Mouse (Mus musculus): Measurements from ENCODE around the gene Helz.
A peak's percentile ranks its signal among the peaks of the same experiment; 100 is the strongest.

The Helz gene

DNA sequence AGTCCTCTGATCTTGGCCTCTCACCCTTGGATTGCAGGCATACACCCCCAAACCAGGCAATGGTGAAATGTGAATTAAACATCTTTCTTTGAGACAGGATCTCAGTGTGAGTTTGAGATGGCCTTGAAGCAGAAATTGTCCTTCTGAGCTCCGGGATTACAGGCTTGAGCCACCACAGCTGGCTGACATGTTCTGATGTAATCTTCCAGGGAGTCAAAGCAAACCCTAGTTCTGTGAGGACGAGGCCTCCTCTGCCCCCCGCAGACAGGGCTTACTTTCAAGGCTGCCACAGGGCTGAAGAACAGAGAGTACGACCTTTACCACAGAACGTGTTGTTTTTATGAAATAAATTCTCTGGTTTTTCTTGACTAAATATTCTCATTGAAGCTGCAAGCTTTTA lies 126.3 kb downstream of the Helz start:
- DNase-seq (ENCODE audit: low read depth, low spot score), result no peak

DNA sequence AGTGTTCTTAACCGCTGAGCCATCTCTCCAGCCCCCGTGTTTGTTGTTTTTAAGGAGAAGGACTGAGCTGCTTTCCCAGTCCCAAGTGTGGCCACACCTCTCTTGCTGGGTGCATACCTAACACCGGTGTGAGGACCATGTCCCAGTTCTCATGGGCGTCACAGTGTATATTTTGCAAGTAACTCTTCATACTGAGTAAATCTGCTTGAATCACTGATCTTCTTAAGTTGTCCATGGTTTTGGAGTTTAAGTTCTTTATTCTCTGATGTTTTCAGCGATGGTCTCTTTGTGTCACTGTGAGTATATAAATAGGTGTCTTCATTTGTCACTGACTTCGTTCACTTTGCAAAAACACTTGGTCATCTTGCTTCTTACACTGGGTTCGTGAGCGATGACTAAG lies 126.9 kb downstream of the Helz start:
- DNase-seq (ENCODE audit: low read depth, low spot score), result no peak

DNA sequence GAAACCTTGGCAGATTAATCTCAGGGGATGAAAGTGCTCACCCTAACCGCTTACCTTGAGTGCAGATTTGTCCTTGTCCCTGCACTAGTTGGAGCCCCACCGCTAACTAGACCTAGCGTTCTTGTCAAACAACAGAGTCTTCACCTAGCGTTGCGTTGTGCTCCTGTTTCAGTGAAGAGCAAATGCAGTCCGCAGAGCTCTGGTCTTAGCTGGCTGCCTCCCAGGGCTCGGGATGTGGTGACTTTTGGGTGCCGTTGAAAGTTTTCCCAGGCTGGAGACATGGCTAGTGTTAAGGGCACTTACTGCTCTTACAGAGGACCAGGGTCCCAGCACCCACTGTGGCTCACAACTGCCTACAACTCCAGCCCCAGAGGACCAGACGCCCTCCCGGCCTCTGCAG lies 127.5 kb downstream of the Helz start:
- no peak for DNase-seq (ENCODE audit: low read depth, low spot score)

DNA sequence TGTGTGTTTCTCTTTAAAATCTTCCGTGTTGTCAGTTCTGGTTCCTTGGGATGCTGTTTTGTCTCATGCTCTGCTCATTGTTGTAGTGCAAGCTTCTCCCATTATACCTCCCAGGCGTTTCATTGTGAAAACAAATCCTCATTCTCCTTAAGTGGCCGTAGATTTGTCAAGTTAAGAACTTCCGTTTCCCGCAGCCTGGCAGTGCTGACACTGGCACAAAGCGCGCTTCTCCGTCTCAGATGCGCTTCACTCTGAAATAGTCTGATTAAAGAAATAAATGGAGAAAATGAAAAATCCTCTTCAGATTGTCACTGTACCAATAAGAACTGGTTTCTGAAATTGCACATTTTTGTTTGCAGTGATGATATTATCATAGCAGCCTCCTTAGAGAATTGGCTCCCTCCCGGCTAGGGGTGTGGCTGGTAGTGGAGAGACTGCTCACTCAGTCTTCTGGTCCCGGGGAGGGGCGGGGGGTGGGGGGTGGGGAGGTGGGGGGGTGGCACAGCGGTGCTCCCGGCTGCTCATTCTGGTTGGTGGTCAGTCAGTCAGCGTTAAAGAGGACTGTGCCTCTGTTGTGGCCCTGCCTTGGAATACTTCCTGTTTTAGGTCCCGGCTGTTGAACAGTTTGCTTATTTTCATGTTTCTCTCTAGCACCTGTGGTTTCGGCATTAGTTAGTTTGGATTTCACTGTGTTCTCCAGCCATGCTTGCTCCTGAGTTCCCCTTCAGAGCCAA lies 128.6 kb downstream of the Helz start:
- DNase-seq (ENCODE audit: low read depth, low spot score), result no peak

DNA sequence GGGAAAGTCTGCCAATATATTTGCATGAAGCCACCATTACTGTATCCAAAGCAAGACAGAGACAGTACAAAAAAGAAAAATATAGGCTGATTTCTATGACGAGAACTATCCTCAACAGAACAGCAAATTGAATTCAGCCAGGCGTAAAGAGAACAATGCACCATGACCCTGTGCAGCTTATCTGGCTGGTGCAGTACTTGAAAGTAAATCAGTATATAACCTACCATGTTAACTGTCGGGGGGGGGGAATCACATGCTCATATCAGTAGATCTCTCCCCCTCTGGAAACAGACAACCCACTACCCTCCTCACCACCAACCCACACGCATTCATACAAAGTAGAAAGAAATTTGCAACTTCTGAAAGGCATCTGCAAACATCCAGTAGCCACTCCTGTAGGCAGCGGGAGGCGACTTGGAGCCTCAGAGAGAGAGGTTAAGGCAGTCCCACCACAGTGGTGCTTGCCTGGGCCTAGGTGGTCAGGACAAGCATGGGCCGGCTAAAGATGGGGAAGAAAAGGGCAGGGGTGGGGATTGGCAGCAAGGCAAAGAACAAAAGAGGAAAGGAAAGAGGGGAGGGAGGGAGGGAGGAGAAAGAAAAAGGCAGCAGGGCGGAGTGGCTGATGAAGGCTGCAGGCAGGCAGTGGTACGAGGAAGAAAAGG lies 135.1 kb downstream of the Helz start:
- DNase-seq (ENCODE audit: low read depth, low spot score), result no peak

DNA sequence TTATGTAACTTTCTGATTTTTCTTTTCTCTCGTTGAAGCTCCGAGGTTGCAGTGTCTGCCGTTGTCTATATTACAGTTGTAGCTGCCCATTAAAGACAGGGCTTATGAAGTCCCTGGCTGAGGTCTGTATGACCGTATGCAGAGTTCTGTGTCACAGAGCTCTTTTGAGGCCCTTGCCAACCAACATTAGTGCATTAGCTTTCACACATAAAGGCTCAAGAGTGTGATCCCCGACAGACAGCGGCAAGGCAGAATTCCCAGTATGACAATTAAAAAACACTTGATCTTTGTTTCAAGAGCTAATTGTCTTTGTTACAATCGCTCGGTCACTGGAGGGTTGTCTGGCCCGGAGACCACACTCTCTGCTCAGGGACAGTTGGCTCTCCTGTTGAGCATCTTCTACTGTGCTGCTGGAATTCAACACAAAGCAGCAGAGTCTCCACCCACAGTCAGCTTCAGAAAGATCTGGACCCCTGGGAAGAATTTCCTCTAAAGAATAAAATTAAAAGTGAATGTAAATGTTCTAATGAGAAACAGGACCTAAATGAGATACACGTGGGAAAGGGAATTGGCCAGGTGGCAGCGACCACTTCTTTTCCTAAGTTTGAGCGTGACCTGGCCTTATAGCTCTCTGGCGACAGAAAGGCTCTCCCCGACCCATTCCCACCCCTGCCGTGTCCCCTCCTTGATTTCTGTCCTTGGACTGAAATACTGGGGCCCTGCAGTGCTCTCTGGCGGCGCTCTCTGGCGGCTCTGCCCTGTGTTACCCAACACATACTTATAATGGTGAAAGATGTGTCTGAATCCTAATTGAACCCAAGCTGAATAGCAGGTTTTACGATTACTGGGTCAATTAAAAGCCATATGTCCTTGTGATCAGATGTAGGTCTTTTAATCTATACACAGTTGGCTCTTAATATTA lies 136.1 kb downstream of the Helz start:
- no peak for DNase-seq (ENCODE audit: low read depth, low spot score)

DNA sequence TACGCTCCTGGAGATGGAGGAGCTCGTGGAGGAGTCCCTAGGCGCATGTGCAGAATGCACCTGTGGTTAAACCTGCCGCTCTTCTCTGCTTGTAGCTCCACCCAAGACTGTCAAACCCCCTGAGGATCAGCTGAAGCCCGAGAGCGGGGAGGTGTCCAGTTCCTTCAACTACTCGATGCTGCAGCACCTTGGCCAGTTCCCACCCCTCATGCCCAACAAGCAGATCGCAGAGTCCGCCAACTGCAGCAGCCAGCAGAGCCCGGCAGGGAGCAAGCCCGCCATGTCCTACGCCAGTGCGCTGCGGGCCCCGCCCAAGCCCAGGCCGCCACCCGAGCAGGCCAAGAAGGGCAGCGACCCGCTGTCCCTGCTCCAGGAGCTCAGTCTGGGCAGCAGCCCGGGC lies 138.6 kb downstream of the Helz start:
- no peak for DNase-seq (ENCODE audit: low read depth, low spot score)

DNA sequence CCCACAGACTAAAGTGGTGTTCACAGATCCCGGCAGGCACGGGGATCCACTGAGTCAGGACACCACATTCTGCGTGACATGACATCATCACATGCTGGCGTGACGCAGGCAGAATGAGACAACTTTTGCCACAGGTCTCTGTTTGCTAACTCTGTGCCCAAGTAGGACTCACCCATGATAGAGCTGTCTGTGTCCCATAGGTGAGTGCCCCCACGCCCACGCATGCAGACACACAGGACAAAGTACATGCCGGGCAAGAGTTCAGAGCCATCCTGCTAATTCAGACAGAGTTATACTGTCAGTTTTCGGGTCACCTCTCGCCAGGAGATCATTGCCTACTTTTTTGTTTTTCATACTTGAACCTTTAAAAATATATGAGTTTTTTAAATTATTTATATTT lies 140.8 kb downstream of the Helz start:
- DNase-seq (ENCODE audit: low read depth, low spot score), result no peak

DNA sequence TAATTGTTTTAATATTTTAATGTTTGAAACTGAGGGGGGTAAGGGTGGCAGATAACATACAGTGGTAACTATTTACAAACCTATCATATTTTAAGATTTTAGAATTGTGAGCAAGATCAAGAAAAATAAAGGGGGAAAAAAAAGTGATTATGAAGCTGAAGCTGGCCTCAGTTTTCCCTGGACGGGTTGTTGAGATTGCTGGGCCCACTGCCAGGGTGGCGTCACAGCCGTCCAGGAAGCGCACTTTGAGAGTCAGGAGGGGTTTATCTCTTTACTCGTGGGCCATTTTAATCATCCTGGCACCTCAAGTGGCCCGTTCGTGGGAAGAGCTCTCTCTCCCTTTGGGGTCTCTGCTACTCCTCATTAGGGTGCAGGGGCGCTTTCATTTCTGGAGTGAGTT lies 143.8 kb downstream of the Helz start:
- DNase-seq (ENCODE audit: low read depth, low spot score), result no peak

DNA sequence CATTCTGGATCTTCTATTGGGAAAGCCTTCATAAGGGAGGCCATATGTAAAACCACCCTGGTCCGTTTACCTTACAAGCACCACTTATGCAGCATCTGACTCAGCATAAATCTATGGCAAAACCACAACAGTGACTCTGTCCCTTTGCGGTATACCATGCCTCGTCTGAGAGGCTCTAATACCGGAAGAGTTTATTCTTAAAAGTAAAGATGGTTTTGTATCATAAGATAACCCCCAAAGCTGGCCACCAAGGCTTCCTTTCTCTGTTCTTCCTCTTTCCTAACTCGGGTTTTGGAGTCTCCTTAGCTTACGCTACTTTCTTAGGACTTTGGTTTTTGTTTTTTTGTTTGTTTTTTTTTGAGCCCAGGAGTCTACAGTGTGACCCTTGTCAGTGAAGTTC lies 145.6 kb downstream of the Helz start:
- DNase-seq (ENCODE audit: low read depth, low spot score), result no peak

DNA sequence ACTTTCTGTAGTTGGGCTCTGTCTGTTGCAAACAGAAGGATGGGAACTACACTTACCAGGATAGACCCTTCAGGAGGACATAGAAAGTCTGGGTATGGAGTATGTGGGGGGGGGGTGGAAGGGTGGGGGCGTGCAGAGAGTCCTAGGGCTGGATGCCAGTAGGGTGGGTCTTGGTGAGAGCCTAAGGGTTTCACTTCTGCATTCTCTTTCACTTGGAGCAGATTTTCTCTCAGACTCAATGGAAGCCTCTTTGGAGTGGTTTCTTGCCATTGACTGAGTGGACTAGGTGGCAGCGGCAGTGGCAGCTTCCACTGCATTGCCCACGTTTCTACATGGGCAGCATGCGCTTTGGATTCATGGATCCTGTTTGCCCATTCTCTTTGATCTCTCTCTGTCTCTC lies 152.2 kb downstream of the Helz start:
- DNase-seq (ENCODE audit: low read depth, low spot score), result no peak

DNA sequence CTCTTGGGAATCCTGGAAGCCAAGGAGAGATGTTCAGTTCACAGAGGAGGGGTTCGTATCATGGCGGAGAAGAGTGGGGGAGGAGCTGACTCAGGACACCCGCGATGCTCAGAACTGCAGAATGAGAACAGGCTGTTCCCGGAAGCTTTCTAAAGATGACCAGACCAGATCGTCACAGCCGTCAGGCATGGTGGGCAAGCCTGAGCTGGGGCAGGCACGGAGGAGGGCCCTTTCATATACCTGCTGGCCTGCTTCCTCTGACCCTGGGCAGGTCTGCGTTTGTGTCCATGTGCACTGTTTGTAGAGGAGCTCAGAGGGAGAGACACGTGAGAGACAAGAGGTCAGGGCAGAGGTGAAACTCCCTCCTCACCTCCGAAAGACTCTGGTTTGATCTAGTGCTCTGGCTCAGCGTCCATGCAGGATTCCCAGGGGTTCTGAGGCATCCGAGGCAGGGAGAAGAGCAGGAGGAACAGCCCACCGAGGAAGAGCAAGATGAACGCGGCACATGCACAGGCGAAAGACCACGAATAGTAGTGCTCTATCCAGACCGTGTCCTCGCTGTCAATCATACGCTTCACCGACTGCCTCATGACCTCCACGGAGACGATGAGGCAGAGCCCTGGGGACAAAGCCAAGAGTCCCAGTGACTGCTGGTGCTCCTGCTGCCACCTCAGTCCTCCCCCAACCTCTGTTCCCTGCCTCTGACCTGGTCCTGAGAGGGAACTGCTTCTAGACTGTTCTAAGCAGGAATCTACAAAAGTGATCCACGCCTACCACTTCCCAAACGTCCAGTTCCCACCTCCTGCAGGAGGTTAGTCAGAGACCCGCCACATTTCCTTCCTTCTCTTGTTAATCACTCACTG lies 155.8 kb downstream of the Helz start:
- DNase-seq (ENCODE audit: low read depth, low spot score), result peak; percentile 47

DNA sequence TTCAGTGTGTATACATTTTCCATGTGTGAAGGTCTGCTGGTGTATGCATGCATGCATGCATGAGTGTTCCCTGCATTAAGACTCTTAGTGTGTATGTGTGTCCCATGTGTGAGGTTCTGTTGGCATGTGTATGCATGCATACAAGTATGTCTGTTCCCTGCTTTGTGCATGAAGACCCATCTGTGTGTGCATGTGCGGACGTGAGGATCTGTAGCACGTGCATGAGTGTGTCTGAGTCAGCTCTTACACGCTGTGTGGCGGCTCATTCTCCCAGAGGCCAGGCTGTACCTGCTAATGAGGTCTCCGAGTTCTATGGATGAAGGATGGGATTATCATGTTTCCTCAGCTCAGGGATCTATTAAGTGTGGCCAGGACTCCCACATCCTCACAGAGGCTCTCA lies 157.3 kb downstream of the Helz start:
- DNase-seq (ENCODE audit: low read depth, low spot score), result no peak

DNA sequence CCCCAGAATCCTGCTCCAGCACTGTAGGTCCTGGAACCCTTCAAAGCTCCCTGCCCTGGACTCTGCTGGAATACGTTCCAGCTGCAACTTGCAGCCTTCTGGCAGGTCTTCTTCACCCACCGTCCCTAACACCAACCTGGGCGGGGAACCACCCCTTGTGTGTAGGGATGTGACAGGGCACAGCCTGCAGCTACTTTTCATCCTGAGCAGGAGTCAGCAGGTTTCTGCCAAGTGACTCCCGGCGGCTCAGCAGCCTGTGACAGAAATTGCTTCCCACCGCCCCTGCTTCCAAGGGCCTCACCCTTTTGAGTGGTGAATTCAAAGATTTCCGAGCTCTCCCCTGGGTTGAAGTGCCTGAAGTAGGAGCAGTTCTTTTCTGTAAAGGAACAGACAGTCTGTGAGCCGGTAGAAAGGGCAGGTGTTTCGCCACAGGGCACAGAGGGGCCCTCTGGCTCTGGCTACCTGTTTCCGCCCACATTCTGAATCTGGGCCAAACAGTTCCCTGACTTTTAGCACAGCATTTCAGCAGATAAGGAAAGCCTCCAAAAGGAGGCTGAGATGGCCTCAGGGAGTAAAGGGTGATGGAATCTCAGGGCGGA lies 157.8 kb downstream of the Helz start:
- DNase-seq (ENCODE audit: low read depth, low spot score), result no peak

DNA sequence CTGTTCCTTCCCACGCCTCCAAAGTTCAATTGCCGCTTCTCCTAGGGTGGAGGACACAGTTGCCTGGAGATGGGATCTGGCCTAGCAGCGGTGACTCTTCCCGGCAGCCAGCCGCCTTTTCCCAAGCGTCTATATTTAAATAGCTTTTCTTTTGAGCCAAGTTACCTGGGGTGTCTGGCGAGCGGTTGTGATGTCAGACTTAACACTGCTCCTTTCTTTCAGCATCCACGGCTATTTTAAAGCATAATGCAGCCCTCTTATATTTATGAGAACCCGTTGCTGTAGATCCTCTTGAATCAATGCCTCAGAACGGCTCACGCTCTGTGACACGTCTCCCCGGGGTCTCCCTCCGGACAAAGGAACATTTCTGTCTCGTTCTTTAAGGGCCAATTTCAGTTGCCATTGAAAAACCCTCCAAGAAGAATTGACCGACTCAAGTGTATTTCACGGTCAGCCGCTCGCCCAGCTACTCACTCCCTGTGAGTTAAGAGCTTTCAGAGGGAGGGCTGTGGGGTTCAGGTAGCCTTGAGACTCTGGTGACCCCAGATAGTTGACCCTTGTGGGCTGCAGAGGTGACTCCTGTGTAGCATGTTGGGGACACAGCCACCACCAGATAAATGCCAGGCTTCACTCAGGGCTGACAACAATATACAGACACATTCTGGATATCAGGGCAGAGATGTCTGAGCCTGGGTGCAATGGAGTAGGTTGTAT lies 160.3 kb downstream of the Helz start:
- no peak for DNase-seq (ENCODE audit: low read depth, low spot score)

DNA sequence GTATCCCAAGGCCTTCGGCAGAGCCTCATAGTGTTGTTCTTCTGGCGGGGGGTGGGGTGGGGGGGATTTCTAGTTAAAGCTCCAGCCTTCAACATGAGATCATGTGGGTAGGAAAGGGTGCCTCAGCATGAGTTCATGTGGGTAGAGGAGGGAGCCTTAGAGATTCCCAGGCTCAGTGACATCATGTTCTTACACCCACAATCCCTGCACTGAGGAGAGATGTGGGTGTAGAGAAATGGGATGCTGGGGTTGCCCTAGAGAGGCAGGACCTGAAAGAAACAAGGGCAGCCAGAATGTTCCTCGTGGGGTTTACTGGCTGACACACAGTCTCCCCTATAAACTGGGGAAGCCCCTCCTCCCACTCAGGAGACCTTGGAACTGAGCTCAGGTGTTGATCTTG lies 162.6 kb downstream of the Helz start:
- DNase-seq (ENCODE audit: low read depth, low spot score), result no peak

DNA sequence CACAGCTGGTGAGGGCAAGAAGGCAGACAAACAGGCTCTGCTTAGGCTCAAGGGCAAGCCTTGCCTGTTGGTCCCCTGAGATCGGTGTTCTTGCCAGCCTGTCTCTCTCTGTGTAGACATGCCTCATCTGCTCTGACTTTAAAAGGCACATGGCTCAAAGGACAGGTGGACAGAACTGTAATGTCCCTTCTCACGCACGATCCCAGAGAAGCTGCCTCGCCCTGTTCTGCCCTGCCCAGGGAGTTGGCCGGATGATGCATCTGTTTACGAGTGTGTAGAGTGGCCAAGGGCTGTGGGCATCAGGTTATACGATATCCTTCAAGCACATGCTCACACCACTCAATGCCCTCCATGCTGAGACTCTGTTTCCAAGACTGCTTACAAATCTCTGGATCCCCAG lies 166.6 kb downstream of the Helz start:
- peak; percentile 90 for DNase-seq (ENCODE audit: low read depth, low spot score)

DNA sequence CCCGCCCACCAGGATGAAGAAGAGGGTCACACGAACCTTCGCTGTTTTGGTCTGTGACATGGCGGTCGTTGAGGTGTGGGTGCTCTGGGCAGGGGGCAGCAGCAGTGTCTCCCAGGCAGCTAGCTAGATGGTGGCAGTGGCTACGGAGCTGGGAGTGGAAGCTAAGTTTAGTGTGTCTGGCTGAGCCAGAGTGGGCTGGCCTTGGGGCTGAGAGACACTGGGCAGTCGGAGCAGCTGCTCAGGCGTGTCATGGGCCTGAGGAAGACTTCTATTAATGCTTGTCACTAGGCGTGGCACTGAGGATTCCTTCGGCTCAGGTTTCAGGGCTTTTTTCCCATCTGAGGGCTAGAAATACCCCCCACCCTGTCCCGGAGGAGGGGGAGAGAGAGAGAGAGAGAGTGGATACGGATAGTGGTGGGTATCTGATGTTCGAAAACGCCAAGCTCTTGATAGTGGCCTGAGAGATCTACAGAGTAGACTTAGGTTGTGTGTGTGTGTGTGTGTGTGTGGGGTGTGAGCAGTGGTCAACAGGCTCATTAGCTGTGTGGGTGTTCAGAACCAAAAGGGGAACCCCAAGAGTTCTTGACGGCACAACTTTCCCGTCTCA lies 168.7 kb downstream of the Helz start, which contains the start of gene Cacng1:
Gene Cacng1, minus strand, starts transcription at position 191 of the 607 bp plus-strand sequence.
- peak; percentile 88 for DNase-seq (ENCODE audit: low read depth, low spot score)

DNA sequence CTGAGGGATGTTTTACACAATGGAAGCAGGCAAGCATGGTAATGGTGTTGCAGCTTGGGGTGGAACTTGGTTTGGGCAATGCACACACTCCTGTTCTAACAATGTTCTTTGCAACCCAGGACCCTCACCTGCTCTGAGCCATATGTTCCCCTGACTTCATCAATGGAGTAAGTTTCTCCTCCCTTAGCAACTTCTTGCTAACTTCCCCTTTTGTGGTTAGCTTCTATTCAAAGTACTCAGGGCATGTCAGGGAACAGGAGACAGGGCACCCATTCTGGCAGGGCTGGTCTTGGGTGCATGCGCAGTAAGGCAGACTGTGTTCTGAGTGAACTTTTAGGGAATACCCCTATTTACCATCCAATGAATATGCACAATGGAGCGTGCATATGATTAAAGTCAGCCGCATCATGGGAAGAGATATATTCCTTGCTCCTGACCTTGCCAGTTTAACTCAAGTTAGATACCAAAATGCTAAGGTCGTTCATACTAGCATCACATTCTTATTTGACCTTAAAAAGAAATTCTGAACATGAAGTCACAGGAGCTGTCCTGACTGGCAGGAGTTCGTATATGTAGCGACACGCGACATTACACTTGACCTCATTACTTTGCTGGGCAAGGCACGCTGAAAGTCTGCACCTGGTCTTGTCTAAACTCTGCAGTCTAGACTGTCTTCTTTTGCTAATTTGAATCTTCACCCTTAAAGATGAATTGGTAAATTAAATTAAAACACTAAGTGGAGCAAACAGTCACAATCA lies 172.7 kb downstream of the Helz start:
- DNase-seq (ENCODE audit: low read depth, low spot score), result no peak

Measured in skeletal muscle tissue, adult 2 months (tissue).